Mouse (Mus musculus): ENCODE results near the gene Unc5a.

DNA sequence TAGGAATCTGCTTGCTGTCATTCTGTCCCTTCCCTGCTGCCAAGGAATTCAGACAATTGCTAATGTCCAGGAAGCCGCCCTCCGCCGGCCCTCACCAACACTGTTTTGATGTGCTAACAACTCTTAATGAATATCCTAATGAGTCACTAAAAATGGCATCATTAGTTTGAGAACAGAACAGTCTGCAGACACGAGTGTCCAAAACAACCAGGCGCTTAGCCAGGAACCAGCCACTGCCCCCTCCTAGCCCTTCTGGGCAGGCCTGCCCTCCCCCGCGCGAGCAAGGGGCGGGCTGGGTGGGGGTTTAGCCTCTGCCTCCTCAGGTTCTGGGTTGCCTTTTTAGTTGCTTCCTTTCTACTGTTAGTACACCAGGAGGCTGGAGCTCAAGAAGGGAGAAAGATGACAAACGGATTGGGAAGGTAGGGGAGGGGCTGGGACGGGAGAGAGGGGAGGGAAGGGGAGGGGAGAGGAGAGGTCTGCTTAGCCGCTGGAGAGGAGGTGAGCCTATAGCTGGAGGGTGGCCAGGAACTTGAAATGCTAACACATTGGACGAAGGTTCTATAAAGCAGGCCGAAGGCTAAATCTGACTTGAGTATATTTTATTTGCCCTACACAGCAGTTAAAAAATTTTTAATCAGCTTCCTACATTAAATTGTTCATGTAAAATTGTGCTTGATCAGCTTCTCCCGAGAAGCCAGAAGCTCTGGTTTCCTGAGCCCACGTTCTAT lies 36.2 kb upstream of the Unc5a start:
- no peak for TF ChIP-seq CTCF (IDR thresholded peaks at IDR 0.05; ENCODE audit: low read depth, low read length)
- TF ChIP-seq GATA2 (IDR thresholded peaks at IDR 0.05; ENCODE audit: borderline replicate concordance, low read depth, low read length) = no peak
- no peak for TF ChIP-seq POLR2AphosphoS5 (IDR thresholded peaks at IDR 0.05; ENCODE audit: insufficient replicate concordance, low read depth, low read length)
- TF ChIP-seq TAL1 (conservative IDR thresholded peaks at IDR 0.05; ENCODE audit: low read depth, low read length) = no peak
